Mouse (Mus musculus) brain, embryonic 14.5 days (tissue): ENCODE measurements around the gene Rtkn2. TPM values are rescaled to one million over a fixed set of nuclear protein-coding genes. Genes with fewer than 3 reads are reported as not detected.
"Not testable (repeated sequence)": the region's sequence is repeated elsewhere in the genome, so short reads cannot be mapped to it uniquely, and the experiment has no call there.

Experiments used
- DNase-seq: peaks from one replicate; pipeline ENCODE4 v3.0.0-alpha.2; 2011; ENCODE audit warnings: low read depth
- CTCF ChIP-seq: fragments of 200-500 bp; IDR thresholded peaks from 2 replicates; pipeline ENCODE4 v1.5.1; 2012; ENCODE audit warnings: inconsistent platforms, mild to moderate bottlenecking, moderate library complexity, borderline replicate concordance; ENCODE audit not compliant: insufficient read depth, insufficient read length; ENCODE audit errors: extremely low read depth
- POLR2A ChIP-seq: fragments of 200-500 bp; IDR thresholded peaks from 2 replicates; pipeline ENCODE4 v1.6.1; 2012; ENCODE audit warnings: mild to moderate bottlenecking, inconsistent platforms, borderline replicate concordance; ENCODE audit not compliant: poor library complexity, insufficient read depth, insufficient read length, severe bottlenecking; ENCODE audit errors: extremely low read depth
- polyA plus RNA-seq: library from polyadenylated mRNA; depleted of rRNA; stranded (reverse); fragments of >200 nt; gene quantifications from 2 replicates; pipeline ENCODE4 v1.2.3, GENCODE M21; 2012

Rtkn2 gene
- polyA plus RNA-seq, 1 experiment: 2.7 TPM

GRCm38 (mm10) chr10:68090197-68090535 lies 110.8 kb downstream of the Rtkn2 start:
- DNase-seq: peak; percentile 16
- TF ChIP-seq CTCF: no peak
- no peak for TF ChIP-seq POLR2A

DNA sequence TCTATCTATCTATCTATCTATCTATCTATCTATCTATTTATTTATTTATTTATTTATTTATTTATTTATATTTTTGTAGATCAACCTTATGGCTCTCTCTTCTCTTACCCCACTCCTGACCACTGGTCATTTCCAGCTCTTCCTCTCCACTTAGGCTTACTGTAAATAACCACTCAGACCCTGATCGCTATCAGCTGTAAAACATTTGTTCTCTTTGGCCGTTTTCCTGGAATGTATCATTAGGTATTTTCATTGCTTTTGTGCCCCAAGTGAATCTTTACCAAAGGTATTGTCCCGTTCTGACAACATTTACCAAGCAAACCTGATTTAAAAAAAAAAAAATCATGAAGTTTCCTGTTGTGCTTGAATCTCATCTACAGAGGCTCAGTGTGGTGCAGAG lies 111.2 kb downstream of the Rtkn2 start:
- no peak for TF ChIP-seq CTCF
- no peak for TF ChIP-seq POLR2A
- no peak for DNase-seq

- no peak for DNase-seq
- no peak for TF ChIP-seq CTCF
- TF ChIP-seq POLR2A: no peak
Observed at GRCm38 (mm10) chr10:68091011-68091410, 111.6 kb downstream of the Rtkn2 start.

- DNase-seq: no peak
- TF ChIP-seq POLR2A: no peak
- no peak for TF ChIP-seq CTCF
Observed at GRCm38 (mm10) chr10:68091840-68092239, 112.5 kb downstream of the Rtkn2 start.

DNA sequence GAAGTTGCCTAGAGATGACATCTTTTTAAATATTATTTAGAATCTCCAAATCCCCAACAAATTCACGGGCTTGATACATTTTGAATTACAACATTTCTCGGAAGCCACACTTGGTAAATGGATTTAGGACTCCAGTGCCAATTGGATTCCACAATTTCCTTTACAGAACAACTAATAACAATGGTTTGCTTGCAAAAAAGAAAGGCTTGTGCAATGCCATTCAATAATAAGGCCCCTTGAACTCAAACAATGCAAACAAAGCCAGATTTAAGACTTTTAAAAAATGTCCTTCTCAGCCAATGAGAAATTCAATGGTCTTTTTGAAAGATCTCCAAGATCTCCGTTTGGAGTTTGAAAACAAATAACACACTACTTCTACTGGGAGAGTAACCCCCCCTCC lies 114.1 kb downstream of the Rtkn2 start:
- no peak for DNase-seq
- TF ChIP-seq CTCF: no peak
- no peak for TF ChIP-seq POLR2A

DNA sequence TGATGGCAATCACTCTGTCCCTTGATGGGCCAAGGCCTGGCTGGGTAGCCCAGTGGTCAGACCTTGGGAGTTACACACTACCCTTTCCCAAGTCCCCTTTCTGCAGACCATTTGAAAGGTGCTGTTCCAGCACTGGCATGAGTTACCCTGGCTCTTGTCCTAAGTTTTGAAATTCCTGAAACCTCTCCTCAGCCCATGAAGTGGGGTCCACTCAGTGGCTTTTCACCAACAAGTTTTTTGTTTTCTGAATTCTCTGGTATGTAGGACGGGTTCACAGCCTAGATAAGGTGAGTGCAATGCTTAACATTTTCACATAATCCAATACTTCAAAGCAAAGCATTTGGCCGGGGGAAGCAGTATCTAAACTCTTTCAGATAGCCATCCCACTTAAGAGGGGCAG lies 115.8 kb downstream of the Rtkn2 start:
- no peak for DNase-seq

GRCm38 (mm10) chr10:68096395-68096794 lies 117.0 kb downstream of the Rtkn2 start:
- TF ChIP-seq POLR2A (no peak), CTCF (no peak)
- no peak for DNase-seq

More for the DNA sequence above, 115.8 kb downstream of the Rtkn2 start:
- no peak for TF ChIP-seq POLR2A
- no peak for TF ChIP-seq CTCF

GRCm38 (mm10) chr10:68097821-68098675 lies 118.7 kb downstream of the Rtkn2 start:
- no peak for DNase-seq
- no peak for TF ChIP-seq POLR2A
- no peak for TF ChIP-seq CTCF

DNA sequence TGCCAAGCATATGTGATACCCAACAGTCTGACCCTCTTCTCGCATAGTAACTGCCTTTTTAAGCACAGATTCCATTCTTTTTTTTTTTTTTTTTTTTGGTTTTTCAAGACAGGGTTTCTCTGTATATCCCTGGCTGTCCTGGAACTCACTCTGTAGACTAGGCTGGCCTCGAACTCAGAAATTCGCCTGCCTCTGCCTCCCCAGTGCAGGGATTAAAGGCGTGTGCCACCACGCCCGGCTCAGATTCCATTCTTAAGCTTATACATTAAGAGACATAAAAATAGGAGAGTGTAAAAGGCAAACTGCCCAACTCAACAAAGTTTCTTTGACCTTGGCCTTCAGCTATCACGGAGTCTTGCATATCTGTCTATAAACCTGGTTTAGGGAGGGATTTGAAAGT lies 120.4 kb downstream of the Rtkn2 start:
- DNase-seq: not testable (repeated sequence)

GRCm38 (mm10) chr10:68100506-68100905 lies 121.1 kb downstream of the Rtkn2 start:
- TF ChIP-seq POLR2A: no peak
- TF ChIP-seq CTCF: no peak
- no peak for DNase-seq

- no peak for TF ChIP-seq POLR2A
- TF ChIP-seq CTCF: no peak
- no peak for DNase-seq
Observed at GRCm38 (mm10) chr10:68101251-68101650, 121.9 kb downstream of the Rtkn2 start.

GRCm38 (mm10) chr10:68102566-68102965 lies 123.2 kb downstream of the Rtkn2 start:
- DNase-seq: no peak
- TF ChIP-seq POLR2A (no peak), CTCF (no peak)
